Mouse (Mus musculus) adipocyte (in vitro differentiated cells): Measurements from ENCODE around the gene Grhpr.
"Not testable (repeated sequence)": the region's sequence is repeated elsewhere in the genome, so short reads cannot be mapped to it uniquely, and the experiment has no call there.

Source experiments
- DNase-seq: peaks from one replicate; pipeline ENCODE4 v3.0.0-alpha.2; 2016; ENCODE audit warnings: low spot score

Gene Grhpr

DNA sequence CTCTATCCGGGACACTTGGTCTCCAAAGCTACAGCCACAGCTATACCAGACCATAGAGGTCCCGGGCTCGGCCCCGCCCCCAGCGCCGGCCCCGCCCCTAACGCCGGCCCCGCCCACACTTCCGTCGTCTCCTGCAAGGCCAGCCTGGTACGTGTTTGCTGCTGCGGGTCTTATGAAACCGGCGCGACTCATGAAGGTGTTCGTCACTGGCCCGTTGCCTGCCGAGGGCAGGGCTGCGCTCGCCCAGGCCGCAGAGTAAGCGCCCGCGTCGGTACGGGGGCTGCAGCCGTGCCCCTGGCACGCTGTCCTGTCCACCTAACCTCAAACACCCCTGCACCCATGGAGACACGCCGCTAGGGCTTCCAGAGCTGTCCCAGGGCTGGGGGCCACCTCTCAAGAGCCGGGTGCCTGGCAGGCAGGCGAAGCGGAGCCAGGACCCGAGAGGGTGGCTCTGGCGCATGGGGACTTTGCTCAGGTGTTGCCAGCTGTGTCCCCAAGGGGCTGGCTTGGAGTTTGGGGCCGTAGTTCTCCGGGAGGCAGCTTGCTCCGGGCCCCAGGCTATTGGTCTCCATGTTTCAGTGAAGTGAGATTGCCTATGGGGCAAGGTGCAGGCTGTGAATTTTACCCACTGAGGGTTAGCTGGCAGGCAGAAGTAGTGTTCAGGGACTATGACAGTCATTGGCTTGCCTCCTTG is at the start of gene Grhpr:
TSS of gene Grhpr (plus strand) at position 116 of the 694 bp plus-strand sequence.
- DNase-seq = peak; percentile 90

DNA sequence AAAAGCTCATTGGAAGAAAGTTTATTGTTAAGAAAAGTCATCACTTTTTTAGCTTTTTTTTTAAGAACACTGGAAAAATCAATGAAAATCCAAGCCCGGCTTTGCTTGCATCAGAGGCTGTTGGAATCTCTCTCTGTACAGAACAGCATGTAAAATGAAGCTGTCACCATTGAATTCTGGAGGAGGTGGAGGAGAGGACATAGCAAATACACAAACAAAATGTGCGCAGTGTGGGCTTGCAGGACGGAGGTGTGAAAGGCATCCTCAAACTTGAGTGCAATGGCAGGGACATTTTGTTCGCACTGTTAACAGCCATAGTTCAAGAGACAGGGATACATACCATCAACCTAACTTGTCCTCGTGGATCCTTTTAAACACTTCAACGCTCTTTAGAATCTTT is 49.5 kb upstream of the Grhpr start:
- no peak for DNase-seq

DNA sequence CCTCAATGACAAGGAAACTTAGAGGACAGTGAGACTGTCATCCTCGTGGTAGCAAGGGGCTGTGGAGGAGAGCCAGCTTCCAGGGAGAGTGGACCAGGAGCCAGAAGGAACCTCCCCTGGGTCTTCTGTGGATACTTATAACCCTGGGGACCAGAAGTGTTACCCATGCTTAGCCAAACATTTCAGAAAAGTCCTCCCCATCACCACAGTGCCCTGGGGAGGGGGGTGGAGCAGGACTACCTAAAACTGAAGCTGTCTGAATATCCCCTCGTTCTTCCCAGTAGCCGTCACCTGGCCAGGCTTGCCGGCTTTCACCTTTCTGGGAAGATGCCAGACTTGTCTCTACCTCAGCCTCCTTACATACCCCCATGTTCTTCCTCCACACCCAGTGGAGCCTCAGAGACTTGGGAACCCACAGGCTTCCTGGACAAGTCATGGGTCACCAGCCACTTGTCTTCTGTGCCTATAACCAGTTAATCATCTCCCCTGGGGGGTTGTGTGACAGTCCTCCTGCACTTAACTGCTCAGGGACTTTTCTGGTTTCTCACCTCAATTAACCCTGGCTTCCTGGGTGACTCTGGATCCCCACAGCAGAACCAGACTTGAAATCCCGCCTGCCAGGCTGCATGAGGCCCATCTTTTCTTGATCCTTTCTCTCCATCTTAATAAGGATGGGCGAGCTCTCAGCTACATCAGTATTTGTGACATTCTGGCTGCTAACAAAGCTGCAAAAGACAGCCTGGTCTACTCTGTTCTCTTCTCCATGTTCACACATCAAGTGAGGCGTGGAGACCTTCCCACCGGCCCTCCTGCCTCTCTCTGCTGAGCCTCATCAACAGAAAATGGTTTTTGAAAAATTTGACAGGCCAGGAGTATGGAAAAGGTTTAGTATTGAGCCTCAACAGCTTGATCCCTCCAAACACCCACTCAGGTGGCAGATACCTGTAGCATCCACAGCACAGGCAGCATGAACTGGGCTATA is 42.5 kb upstream of the Grhpr start:
- no peak for DNase-seq

DNA sequence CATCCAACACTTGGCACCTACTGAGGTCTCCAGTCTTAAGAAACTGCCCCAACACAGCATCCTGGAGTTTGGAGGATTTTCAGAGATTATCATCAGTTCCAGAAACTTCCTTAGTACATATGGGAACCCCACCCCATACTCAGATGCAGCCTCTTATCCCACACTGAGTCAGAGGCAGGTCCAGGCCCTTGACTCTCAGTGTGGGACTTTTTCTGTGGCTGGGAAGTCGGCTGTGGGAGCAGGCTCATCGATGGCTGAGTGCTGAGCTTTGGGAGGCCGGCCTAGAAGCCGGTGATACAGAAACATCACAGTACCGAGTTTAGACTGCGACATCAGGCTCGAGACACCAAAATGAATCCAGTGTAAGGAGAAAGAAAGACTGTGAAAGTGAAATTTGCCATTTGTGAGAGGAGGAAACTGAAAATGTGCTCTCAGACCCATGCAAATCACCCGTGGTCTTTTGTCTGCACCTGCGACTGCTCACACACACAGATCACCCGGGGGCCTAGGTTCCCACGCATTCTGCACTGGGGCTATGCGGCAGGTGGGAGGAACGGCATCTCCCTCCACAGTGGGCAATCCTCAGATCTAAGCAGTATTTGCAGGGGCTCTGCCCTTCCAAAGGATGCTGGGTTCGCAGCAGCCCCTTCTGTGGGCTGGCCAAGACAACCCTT is 41.5 kb upstream of the Grhpr start:
- no peak for DNase-seq

DNA sequence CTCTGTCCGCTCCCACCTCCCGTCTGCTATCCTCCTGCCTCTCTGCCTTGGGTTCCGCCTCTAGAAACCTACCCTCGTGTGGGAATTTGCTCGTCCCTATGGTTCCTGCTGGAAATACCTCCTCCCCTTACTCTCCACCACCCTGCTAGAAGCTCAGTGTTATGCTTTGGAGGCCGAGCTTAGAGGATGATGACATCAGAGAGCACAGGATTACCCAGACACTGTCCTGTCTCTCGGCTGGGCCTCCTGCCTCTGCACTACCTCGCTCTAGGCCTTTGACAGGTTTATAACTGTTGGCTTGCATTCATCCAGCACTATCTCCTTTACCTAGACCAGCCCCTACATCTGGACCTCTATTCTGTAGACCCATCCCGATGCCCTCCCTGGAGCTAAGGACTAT is 40.9 kb upstream of the Grhpr start:
- no peak for DNase-seq

DNA sequence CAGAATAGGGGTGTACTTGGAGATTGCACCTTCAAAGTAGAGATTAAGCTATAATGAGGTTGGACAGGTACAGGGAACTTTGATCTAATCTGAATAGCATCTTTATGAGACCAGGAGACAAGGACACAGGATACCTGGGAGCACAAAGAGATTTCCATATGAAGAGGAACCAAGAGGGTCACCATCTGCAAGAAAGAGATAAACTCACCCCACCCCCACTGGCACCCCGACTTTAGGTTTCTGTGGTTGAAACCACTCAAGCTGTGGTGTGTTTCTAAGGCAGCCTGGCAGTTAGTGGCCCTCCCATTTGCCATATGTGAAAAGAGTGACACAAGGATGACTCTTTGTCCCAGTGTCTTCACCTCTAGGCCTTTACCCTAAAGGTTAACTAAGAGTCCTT is 39.0 kb upstream of the Grhpr start:
- DNase-seq = no peak

DNA sequence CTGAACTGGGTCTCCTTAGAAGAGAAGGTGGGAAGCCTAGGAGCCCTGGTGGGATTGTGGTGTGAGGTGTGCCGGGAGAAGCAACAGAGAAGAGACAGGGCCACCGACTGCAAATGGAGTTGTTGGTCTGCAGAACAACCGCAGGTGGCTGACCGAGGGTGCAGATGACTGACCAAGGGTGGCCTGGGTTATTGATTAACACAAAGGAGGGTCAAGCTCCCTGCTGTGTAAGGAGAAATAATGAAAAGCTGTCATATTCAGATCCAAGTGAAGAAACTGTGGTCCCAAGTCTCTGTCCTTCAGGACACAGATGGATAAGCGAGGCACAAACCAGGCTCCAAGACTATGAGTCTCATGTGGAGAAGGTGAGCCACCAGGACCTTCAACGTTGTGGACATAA is 37.7 kb upstream of the Grhpr start:
- no peak for DNase-seq

DNA sequence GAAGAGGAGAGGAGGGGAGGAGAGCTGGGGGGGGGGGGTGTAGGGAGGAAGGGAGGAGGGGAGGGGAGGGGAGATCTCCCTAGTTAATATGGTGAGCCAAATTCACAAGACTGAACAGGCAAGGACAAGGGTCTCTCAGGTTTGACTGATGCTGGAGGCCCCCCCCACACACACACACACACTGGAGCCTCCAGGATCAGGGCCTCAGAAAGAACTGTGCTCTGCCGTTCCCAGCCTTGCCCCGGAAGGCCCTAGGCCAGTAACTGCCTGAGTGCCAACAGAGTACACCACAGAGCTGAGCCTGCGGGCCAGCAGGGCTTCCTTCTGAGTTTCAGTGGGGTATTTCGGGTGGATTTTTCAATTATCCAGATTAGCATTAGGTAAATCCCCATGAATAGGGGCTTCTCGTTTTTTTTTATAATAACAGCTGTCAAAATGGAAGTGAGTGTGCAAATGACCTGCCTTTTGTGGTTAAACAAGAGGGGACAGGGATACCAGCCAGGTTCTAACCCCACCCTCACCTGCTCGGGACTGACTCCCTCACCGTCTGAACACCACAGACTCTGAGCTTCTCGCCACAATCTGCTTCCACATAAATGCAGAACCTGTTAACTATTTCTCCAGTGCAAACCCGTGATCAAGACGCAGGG is 36.6 kb upstream of the Grhpr start:
- no peak for DNase-seq

DNA sequence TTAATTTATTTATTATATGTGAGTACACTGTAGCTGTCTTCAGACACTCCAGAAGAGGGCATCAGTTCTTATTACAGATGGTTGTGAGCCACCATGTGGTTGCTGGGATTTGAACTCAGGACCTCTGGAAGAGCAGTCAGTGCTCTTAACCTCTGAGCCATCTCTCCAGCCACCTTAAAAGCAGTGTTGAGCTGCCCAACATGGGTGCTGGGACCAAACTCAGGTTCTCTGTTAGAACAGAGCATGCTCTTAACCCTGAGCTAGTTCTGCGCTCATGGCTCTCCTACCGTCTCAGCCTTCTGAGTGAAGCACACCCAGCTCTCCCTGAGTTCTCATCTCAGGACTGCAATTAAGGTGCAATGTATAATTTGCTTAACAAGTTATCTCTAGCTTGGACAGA is 35.1 kb upstream of the Grhpr start:
- not testable (repeated sequence) for DNase-seq

DNA sequence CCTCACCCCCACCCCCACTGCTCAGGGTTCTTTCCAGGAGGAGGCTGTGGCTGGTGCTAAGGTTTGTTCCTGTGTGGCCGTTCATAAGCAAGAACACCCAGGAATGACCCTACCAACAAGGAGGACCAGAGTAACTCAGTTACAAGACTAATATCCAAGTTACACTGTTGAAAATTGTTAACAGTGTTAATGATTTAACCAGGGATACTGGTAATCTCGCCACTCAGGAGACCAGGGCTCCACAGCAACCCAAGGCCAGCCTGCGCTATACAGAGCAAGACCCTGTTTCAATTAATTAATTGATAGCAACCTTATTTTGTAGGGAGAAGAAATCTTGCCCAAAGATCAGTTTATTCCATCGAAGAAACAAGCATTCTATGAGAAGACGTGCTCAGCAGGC is 33.7 kb upstream of the Grhpr start:
- DNase-seq = no peak

DNA sequence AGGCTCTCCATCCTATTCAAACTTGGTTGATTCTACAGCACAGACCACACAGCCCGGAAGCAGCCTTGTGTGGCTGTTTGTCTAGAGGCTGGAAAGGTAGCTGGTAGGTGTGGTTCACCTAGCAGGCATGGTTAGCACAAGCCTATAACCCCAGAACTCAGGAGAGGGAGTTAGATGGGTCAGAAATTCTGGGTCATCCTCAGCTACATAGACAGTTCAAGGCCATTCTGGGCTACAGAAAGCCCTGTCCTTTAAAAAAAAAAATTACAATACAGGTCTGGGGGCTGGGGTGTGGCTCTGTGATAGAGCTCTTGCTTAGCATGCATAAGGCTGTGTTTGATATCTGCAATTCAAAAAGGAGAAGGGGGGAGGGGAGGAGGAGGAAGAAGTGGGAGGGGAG is 32.9 kb upstream of the Grhpr start:
- no peak for DNase-seq

DNA sequence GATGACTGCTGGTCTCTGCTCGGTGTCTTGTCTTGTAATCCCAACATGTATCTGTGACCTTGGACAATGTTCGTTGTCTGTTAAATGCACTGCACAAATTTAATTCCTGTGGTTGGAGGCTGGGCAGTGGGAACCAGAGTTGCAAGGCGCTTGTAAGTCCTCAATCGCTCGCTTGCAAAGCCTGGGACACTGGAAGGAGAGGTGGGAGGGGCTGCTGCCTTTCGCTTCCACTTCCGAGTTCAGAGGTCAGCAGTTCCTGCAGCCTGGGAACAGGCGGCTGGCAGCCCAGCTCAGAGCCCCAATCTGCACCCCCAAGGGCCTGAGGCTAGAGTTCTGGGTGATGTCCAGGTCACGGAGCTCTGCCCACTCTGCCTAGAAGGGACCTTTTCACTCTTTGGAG is 28.2 kb upstream of the Grhpr start:
- DNase-seq = peak; percentile 33

DNA sequence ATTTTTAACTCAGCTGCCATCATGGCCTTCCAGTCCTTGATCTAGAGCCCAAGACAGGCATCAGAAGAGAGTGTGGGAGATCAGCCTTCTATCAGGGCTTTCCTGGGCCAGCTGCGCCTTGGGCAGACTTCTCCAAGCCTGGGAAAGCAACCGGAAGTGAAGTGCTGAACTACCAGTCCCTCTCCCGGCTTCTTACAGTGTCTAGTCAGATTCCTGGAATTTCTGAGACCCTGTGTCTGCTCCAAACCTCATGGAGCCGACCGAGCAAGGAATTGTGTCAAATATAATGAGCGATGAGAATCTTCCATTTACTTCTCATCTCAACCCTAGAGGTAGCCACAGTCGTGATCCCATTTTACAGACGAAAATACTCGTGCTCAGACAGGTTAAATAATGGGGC is 22.4 kb upstream of the Grhpr start:
- no peak for DNase-seq

DNA sequence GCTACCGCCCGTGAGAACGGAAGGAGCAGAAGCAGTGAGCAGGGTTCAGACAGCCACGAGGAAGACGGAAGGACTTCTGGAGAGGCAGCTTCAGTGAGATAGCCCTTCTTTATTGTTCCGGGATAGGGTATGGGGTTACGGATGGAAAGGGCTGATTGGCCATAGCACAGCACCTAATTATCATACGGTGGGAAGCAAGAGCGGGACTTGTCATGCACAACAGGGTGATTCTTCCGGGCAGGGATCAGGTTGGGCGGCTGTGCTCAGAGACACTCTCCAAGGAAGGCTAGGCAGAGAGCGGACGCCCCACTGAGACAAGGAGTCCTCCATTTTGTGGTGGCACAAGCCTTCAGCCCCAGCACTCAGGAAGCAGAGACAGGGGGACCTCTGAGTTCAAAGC is 22.0 kb upstream of the Grhpr start:
- DNase-seq = no peak

DNA sequence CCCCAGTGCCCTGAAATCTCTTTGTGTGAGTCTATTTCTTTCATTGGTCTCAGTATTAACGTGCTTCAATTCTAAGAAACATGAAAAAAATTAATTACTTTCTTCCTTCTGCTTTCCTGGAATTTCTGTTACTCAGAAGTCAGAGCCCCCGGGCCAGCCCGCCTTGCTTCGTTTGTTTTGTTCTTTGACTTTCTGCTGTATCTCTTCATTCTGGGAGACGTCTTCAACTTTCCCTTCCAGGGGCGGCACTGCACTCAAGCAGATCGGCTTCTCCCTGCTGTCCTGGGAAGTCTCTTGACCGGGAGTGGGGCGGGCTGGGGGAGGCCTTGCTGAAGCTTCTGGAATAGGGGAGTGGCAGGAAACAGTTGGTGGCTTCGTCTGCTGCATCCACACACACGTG is 18.0 kb upstream of the Grhpr start:
- no peak for DNase-seq

DNA sequence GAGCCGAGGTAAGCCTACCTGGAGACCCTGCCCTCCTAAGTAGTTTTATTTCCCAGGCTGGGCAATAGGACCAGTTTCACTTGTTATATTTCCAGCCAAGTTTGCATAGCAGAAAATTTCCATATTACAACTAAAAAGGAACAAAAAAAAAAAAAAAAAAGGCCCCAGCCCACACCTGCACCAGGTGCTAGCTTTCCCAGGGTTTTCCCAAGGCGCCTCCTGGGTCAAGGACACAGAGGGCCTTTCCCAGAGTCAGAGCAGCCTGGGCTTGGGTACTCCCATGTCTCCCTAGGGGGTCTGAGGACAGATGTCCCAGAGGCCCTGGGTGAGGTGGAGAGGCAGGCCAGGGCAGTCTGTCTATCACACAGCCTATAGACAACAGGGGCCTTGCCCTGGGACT is 16.0 kb upstream of the Grhpr start:
- no peak for DNase-seq

DNA sequence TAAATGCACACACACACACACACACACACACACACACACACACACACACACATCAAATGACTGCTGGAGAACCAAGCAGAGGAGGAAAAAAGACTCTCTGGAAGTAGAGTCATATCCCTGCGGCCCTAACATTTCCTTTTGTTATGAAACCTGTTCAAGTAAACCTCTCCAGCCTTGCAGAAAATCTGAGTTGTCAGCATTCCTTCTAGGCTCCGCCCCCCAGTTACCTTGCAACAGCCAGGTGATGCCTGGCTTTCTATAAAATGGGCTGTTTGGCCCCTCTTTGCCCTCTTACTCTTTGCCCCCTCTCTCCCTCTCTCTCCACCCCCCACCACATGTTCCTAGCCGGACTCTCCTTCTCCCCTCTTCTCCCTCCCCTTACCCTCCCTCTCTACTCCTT is 15.5 kb upstream of the Grhpr start:
- DNase-seq = no peak

DNA sequence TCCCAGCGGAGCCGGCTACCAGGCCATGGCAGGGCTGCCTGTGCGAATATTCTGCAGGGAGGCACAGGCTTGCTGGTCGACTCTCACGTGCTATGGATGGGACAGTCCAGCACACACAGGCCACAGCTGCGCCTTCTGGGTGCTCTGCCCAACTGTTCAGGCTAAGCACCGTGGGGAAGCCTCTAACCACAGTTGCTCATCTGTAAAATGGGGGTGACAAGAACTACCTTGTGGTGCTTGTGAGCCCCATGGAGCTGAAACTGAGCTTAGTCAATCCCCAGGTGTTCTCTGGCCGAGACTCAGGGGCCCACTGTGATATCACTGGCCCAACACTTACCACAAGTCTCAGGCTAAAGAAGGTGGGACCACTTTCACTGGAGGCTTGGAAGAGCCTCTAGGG is 13.8 kb upstream of the Grhpr start:
- no peak for DNase-seq

DNA sequence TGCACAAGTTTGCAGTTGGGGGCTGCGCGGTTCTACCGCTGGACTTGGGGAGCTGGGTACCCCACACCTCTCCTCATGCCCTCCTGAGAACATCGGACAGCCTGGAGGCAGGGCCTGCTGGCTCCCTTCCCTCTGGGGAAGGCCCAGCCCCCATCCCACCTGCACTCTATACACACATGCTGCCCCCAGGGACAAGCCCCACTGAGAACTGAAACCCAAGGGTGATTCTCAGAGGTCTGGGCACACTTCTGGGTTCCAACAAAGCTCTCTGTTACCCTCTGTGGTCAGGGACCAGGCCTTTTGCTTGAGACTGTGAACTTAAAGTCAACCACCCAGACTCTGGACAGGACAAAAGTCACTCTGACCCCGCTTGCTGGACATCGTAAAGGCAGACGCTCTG is 11.1 kb upstream of the Grhpr start:
- DNase-seq = no peak

DNA sequence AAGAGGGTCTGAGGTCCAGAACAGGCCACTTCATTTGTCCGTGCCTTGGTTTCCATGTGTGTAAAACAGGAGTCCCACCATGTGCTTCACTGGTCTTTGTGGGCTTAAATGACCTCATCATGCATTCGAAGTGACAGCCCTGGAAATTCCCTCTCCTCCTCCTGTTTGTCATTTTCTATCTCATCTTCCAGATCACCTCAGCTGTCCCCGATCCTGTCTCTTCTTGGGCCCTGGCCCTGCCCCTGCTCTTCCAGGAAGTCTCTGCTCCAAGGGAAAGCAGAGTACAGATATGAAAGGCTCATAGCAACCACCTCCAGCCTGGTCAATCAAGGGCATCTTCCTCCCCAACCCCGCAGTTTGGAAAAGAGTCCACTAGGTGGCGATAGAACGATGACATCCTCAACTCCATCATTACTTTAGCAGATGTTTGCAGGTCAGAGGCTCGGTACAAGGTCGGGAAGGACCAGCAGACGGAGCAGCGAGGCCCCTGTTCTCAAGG is 10.5 kb upstream of the Grhpr start:
- DNase-seq = peak; percentile 74

DNA sequence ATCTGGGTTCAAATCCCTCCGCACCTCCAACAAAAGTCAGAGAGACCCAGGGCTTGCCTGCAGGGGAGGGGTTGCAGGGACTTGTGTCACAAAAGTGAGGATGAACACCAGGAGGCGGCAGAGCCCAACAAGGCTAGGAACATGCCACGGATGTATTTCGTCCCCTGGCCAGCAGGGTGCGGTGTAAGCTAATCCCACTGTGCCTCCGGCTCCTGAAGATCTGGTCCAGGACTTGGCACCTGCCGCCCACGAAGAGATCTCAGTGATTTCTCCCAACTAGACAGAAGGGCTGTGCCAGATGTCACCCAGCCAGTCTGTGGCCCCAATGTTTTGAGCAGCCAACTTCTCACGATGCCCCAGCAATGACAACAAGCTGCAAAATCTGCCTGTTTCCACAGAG is 7.7 kb upstream of the Grhpr start:
- DNase-seq = peak; percentile 96

DNA sequence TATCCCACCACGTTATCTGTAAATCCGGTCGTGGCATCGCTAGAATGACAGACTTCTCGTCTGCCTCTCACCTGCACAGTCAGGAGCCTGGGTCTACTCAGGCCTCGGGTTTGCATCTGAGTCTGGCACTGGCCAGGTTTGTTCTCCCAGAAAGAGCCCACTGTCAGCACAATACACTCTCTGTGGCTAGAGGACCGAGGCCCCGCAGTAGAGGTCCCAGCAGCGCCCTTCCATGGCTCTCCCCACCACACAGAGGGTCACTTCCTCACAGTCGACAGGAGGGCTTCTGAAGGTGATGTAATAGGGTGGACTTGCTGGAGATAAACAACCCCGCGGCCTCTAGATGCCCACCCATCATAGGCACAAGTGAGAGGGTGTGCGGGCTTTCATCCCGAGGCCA is 7.3 kb upstream of the Grhpr start:
- no peak for DNase-seq
